Comparison of ENCODE assay signal across 8 mouse cellular contexts in the genomic region with DNA sequence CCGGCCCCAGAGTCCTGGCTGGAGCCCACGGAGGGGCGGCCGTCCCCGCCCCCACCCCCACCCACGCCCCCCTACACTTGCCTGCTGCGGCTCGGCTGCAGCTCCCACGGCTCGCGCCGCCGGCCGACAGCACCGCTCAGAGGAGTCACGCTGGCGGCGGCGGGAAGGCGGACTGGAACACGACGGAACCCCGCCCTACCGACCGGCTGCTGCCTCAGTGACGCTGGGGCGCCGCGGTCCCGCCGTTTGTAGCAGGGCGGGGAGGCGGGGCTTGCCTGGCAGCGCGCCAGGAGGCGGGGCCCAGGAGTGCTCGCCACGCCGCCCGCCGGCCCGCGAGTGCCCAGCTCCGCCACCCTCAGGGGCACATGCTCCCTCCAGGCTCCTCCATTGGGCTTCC. TPM values are rescaled to one million over a fixed set of nuclear protein-coding genes. Genes with fewer than 3 reads are reported as not detected.
DNase-seq lines count a peak whose midpoint lies in the region; ATAC-seq and TF ChIP-seq lines count a peak whose summit lies in the region.

No protein-coding gene starts in this region.

- H3K9ac ChIP-seq in forebrain, embryonic 12.5 days, result peak overlapping the region; percentile 78
- H3K9ac ChIP-seq in hindbrain, embryonic 15.5 days, result peak overlapping the region; percentile 83

- WGBS in forebrain, embryonic 12.5 days, result under 1% methylated on average over 27 of the region's 44 CpGs
- WGBS in hindbrain, embryonic 15.5 days, result under 1% methylated on average over 42 of the region's 44 CpGs
- 3% methylated on average over 42 of the region's 44 CpGs for WGBS in thymus, adult 2 months

- H3K4me2 ChIP-seq in forebrain, embryonic 12.5 days, result peak overlapping the region; percentile 98
- H3K4me2 ChIP-seq in hindbrain, embryonic 15.5 days, result peak overlapping the region; percentile 93

- no peaks in the 10 kb centered on the region for H3K9me3 ChIP-seq in forebrain, embryonic 12.5 days
- H3K9me3 ChIP-seq in hindbrain, embryonic 15.5 days, result no peaks in the 10 kb centered on the region

- peak; percentile 80 for DNase-seq in ES-CJ7 (ENCODE audit: low read depth, low spot score)
- DNase-seq in left cerebral cortex, adult 8-10 months (ENCODE audit: low spot score in 2 of 2), result peak; percentile 63 to 81
- peak; percentile 17 for DNase-seq in lung, postnatal 25 days (ENCODE audit: low spot score)
- DNase-seq in right cerebral cortex, adult 2 months (ENCODE audit: low spot score in 2 of 2), result peak; percentile 76 to 82
- DNase-seq in thymus, adult 2 months, result no peak

- no peak for TF ChIP-seq POLR2A in thymus, adult 2 months (IDR thresholded peaks at IDR 0.05; ENCODE audit: control insufficient read depth, extremely low read depth, insufficient read depth, low read length, poor library complexity)

- 0 out of 2 replicates have a peak overlapping the region, but pooled peaks have one; percentile 10 for H3K4me3 ChIP-seq in brown adipose tissue, adult 24 weeks (ENCODE audit: insufficient read depth, low read depth, low read length)
- H3K4me3 ChIP-seq in forebrain, embryonic 12.5 days (replicated peaks), result peak overlapping the region; percentile 72
- peak overlapping the region; percentile 89 for H3K4me3 ChIP-seq in hindbrain, embryonic 15.5 days
- no peak overlapping the region for H3K4me3 ChIP-seq in thymus, adult 2 months (ENCODE audit: control insufficient read depth, insufficient read depth, low read length)

- no peaks in the 10 kb centered on the region for H3K4me1 ChIP-seq in brown adipose tissue, adult 24 weeks (ENCODE audit: control insufficient read depth, insufficient read depth, insufficient read length, low read length)
- H3K4me1 ChIP-seq in forebrain, embryonic 12.5 days, result peaks cover 47% of the 10 kb centered on the region
- H3K4me1 ChIP-seq in hindbrain, embryonic 15.5 days (replicated peaks), result peaks cover 40% of the 10 kb centered on the region
- H3K4me1 ChIP-seq in thymus, adult 2 months (replicated peaks; ENCODE audit: control insufficient read depth, insufficient read depth, low read length), result no peaks in the 10 kb centered on the region

- H3K27ac ChIP-seq in brown adipose tissue, adult 24 weeks (replicated peaks; ENCODE audit: low read depth, low read length), result no peak overlapping the region
- peak overlapping the region; percentile 65 for H3K27ac ChIP-seq in forebrain, embryonic 12.5 days
- H3K27ac ChIP-seq in hindbrain, embryonic 15.5 days (replicated peaks), result peak overlapping the region; percentile 95
- H3K27ac ChIP-seq in thymus, adult 2 months (ENCODE audit: control insufficient read depth, insufficient read depth, low read length), result no peak overlapping the region

- H3K27me3 ChIP-seq in forebrain, embryonic 12.5 days, result peaks cover 12% of the 10 kb centered on the region
- H3K27me3 ChIP-seq in hindbrain, embryonic 15.5 days, result no peaks in the 10 kb centered on the region
- peaks cover 3% of the 10 kb centered on the region; the same call in 1 of the 2 replicates for H3K27me3 ChIP-seq in thymus, adult 2 months (ENCODE audit: control insufficient read depth, insufficient read depth, low read length)

- ATAC-seq in forebrain, embryonic 12.5 days (ENCODE audit: low FRiP score), result peak; percentile 69
- ATAC-seq in hindbrain, embryonic 15.5 days (ENCODE audit: low FRiP score, low read depth), result peak; percentile 49

- TF ChIP-seq CTCF in thymus, adult 2 months (IDR thresholded peaks at IDR 0.05; ENCODE audit: borderline replicate concordance, control insufficient read depth, extremely low read depth, insufficient read depth, low read length, poor library complexity), result no peak

- H3K36me3 ChIP-seq in forebrain, embryonic 12.5 days (replicated peaks), result no peaks in the 10 kb centered on the region
- H3K36me3 ChIP-seq in hindbrain, embryonic 15.5 days, result no peaks in the 10 kb centered on the region
- no peaks in the 10 kb centered on the region for H3K36me3 ChIP-seq in thymus, adult 2 months (ENCODE audit: control insufficient read depth, insufficient read depth, low read length)

RNA-seq across cellular contexts. Expression of a gene that starts 28.8 kb away (rescaled TPM):
- not detected in 2 replicates for polyA plus RNA-seq in brown adipose tissue, adult 24 weeks (2012; ENCODE audit: insufficient read depth, insufficient read length, missing spikeins)
- polyA plus RNA-seq in forebrain, embryonic 12.5 days (2016; fragmentation: Nextera tagmentation; extraction: Ambion mirVana), result 94.7 and 103 TPM in 2 replicates
- polyA plus RNA-seq in hindbrain, embryonic 15.5 days (2015; fragmentation: Nextera tagmentation; extraction: Ambion mirVana), result 141 and 143 TPM in 2 replicates
- 100 to 1,000 TPM in 3 of 4 experiments, 10 to 100 TPM in 1; 93.4 to 120 (median 115) TPM for total RNA-seq in left cerebral cortex, adult 8-10 months (2022)
- polyA plus RNA-seq in thymus, adult 2 months (2012; rRNA removed), result 0.04 TPM in 1 of 2 replicates, not detected in the other

Comparison
In these comparisons a context has a peak if more than half of its experiments do, and no peak if none do; other contexts are left out.
1. H3K27ac ChIP-seq: peak in forebrain, embryonic 12.5 days (single experiment) and hindbrain, embryonic 15.5 days (single experiment); none in brown adipose tissue, adult 24 weeks (single experiment) and thymus, adult 2 months (single experiment).
2. RNA of a gene that starts 28.8 kb away (polyA plus RNA-seq): 141 to 143 TPM in hindbrain, embryonic 15.5 days and 94.7 to 103 TPM in forebrain, embryonic 12.5 days; not detected in brown adipose tissue, adult 24 weeks and 0.04 TPM in thymus, adult 2 months; every median in the first group is over 10 times any median in the second.